Mouse (Mus musculus) small intestine, adult 2 months (tissue): ENCODE measurements around the gene Tarbp1. TPM values are rescaled to one million over a fixed set of nuclear protein-coding genes. Genes with fewer than 3 reads are reported as not detected.

ENCODE experiments used
- H3K27ac ChIP-seq: fragments of 200-500 bp; 2 replicates; pipeline ENCODE4 v1.5.1; 2012; ENCODE audit warnings: low read depth, low read length, control low read depth, inconsistent platforms; ENCODE audit not compliant: insufficient read depth
- H3K27me3 ChIP-seq: fragments of 200-500 bp; 2 replicates; pipeline ENCODE4 v1.6.1; 2012; ENCODE audit warnings: mild to moderate bottlenecking, moderate library complexity, low read length, inconsistent platforms; ENCODE audit not compliant: control insufficient read depth, insufficient read depth
- H3K36me3 ChIP-seq: fragments of 200-500 bp; 2 replicates; pipeline ENCODE4 v1.6.1; 2012; ENCODE audit warnings: mild to moderate bottlenecking, low read length, control low read depth, inconsistent platforms; ENCODE audit not compliant: control insufficient read depth, insufficient read depth
- H3K4me1 ChIP-seq: fragments of 200-500 bp; 2 replicates; pipeline ENCODE4 v1.6.1; 2012; ENCODE audit warnings: low read length, inconsistent platforms, mixed read lengths; ENCODE audit not compliant: control insufficient read depth, insufficient read depth, insufficient read length
- H3K4me3 ChIP-seq: fragments of 200-500 bp; 2 replicates; pipeline ENCODE4 v1.5.1; 2012; ENCODE audit warnings: low read depth, mild to moderate bottlenecking, control low read depth, inconsistent platforms, low read length, moderate library complexity
- CTCF ChIP-seq: fragments of 200-500 bp; IDR thresholded peaks from 2 replicates; pipeline ENCODE4 v1.5.1; 2012; ENCODE audit warnings: low read depth, mild to moderate bottlenecking, control low read depth, inconsistent platforms, low read length, moderate library complexity, mixed read lengths; ENCODE audit not compliant: insufficient replicate concordance, insufficient read length; ENCODE audit errors: extremely low read depth
- POLR2A ChIP-seq: fragments of 200-500 bp; IDR thresholded peaks from 2 replicates; pipeline ENCODE4 v1.6.1; 2012; ENCODE audit warnings: low read depth, mild to moderate bottlenecking, control low read depth, inconsistent platforms, low read length, moderate library complexity
- WGBS: fragments of 180-500 bp; shearing (Covaris S2); methylation state at CpG from one replicate; pipeline ENCODE4 v1.1.7; 2018; 5-methylcytosine and 5-hydroxymethylcytosine counted together
- polyA plus RNA-seq: library from polyadenylated mRNA; depleted of rRNA; stranded (reverse); fragments of >200 nt; gene quantifications from 2 replicates; pipeline ENCODE4 v1.2.3, GENCODE M21; 2012

Gene Tarbp1
- polyA plus RNA-seq, 1 experiment, result 1.3 TPM

GRCm38 (mm10) chr8:126510866-126511265, 36.0 kb upstream of the Tarbp1 start:
- peaks cover 11% of the 10 kb centered on the region for H3K4me1 ChIP-seq
- H3K27me3 ChIP-seq, result no peaks in the 10 kb centered on the region
- WGBS, result 86% methylated on average over 3 of the region's 3 CpGs
- TF ChIP-seq CTCF (no peak), POLR2A (no peak)
- H3K4me3 ChIP-seq, result no peak overlapping the region
- H3K36me3 ChIP-seq, result no peaks in the 10 kb centered on the region
- no peak overlapping the region for H3K27ac ChIP-seq

- TF ChIP-seq POLR2A (no peak), CTCF (no peak)
- H3K4me1 ChIP-seq, result peaks cover 11% of the 10 kb centered on the region
- no peaks in the 10 kb centered on the region for H3K27me3 ChIP-seq
- no peak overlapping the region for H3K4me3 ChIP-seq
- WGBS, result 79% methylated on average over 6 of the region's 6 CpGs
- no peak overlapping the region for H3K27ac ChIP-seq
- no peaks in the 10 kb centered on the region for H3K36me3 ChIP-seq
Measured at GRCm38 (mm10) chr8:126509635-126510034, 34.8 kb upstream of the Tarbp1 start.

DNA sequence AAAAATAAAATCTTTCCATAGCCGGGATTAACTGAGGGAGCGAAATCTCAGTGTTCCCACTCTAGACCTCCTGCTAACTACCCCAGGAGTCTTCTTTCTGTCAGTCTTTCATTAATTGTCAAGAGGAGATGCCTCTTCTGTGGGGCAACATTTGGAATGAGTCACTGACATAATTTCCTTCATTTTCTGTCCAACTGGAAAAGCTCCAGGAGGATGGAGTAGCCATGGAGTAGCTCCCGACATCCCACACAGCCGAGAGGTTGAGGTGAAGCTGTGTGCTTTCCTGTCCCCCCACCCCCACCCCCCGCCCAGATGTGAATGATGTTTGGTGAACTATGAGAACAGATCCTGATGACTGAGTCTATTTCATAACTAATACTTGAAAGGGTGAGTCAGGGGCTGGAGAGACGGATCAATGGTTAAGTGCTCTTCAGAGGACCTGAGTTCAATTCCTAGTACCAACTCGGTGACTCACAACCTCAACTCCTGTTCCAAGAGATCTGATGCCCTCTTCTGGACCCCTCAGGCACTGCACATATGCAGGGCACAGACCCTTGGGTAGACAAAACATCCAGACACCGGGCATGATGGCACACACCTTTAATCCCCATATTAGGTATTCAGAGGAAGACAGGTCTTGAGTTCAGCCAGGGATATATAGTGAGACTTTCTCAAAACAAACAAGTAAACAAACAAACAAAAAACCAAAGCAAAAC, 34.2 kb upstream of the Tarbp1 start:
- 88% methylated on average over 8 of the region's 8 CpGs for WGBS
- no peak overlapping the region for H3K4me3 ChIP-seq
- TF ChIP-seq POLR2A, result no peak
- peak; percentile 12; the same call in 1 of the 2 replicates for TF ChIP-seq CTCF
- no peak overlapping the region for H3K27ac ChIP-seq
- H3K36me3 ChIP-seq, result no peaks in the 10 kb centered on the region
- no peaks in the 10 kb centered on the region for H3K27me3 ChIP-seq
- peaks cover 5% of the 10 kb centered on the region; the same call in 1 of the 2 replicates for H3K4me1 ChIP-seq

DNA sequence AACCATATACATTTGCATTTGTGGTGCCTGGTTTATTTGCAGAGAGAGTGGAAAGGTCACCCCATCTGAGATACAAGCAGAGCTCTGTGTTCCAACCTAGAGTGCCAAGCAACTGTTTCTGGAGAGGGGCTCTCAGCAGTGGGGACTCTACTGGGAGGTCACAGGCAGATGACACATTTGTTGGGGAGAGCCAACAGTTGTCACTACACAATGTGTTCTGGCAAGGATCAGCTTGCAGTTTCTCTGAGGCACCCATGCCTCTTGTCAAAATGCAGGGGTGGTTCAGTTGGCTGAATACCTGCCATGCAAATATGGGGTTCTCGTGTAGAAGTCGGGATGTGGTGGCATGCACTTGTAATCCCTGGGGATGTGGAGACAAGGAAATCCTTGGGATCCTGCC, 33.4 kb upstream of the Tarbp1 start:
- no peak for TF ChIP-seq POLR2A
- TF ChIP-seq CTCF, result no peak
- 94% methylated on average over 2 of the region's 2 CpGs for WGBS
- no peak overlapping the region for H3K27ac ChIP-seq
- no peaks in the 10 kb centered on the region for H3K4me1 ChIP-seq
- H3K36me3 ChIP-seq, result no peaks in the 10 kb centered on the region
- H3K4me3 ChIP-seq, result no peak overlapping the region
- H3K27me3 ChIP-seq, result no peaks in the 10 kb centered on the region

DNA sequence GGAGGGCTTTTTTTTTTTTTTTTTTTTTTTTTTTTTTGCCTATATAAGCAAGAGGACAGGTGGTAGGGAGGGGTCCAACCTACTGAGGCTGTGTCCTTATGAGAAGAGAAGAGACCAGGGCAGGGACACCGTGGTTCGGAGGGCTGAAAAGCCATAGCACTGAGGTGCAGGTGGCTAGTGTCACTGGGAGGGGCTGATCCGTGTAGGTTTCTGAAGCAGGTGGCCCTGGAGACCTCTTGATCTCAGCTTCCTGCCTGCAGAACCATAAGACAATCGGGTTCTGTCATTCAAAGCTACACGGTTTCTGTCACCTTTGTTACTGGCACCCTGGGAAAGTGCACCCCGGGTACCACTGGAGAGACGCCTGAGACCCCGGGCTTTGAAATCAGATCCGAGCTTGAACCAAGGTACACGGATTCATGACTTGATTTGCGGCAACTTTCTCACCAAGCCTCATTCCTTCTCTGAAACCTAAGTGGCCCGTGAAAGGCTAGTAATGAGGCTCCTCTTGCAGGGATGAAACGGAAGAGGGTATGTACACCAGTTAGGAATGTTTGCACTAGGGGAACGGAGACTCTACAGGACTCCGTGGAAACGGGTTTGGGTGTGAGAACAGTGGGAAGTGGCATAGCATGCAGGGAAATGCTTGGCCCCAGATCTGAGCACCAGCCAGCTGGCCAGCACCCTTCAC, 29.8 kb upstream of the Tarbp1 start:
- no peak for TF ChIP-seq CTCF
- no peak for TF ChIP-seq POLR2A
- H3K4me3 ChIP-seq, result no peak overlapping the region
- 81% methylated on average over 16 of the region's 16 CpGs for WGBS

GRCm38 (mm10) chr8:126502722-126503121, 27.9 kb upstream of the Tarbp1 start:
- 53% methylated on average over 2 of the region's 2 CpGs for WGBS
- Histone ChIP-seq H3K27me3 (no peaks in the 10 kb centered on the region), H3K36me3 (no peaks in the 10 kb centered on the region), H3K4me3 (no peak overlapping the region), H3K27ac (no peak overlapping the region), H3K4me1 (peaks cover 5% of the 10 kb centered on the region)
- TF ChIP-seq POLR2A (no peak), CTCF (no peak)

More for the DNA sequence above, 29.8 kb upstream of the Tarbp1 start:
- no peaks in the 10 kb centered on the region for H3K4me1 ChIP-seq
- H3K27me3 ChIP-seq, result no peaks in the 10 kb centered on the region
- no peak overlapping the region for H3K27ac ChIP-seq
- H3K36me3 ChIP-seq, result no peaks in the 10 kb centered on the region

- H3K4me3 ChIP-seq, result no peak overlapping the region
- H3K36me3 ChIP-seq, result no peaks in the 10 kb centered on the region
- no peaks in the 10 kb centered on the region for H3K27me3 ChIP-seq
- no peak for TF ChIP-seq CTCF
- TF ChIP-seq POLR2A, result no peak
- no peak overlapping the region for H3K27ac ChIP-seq
- 71% methylated on average over 2 of the region's 2 CpGs for WGBS
- H3K4me1 ChIP-seq, result peaks cover 7% of the 10 kb centered on the region
Measured at GRCm38 (mm10) chr8:126499371-126499770, 24.5 kb upstream of the Tarbp1 start.
